Mouse (Mus musculus): Measurements from ENCODE around the gene Gm6904. TPM values are rescaled to one million over a fixed set of nuclear protein-coding genes. Genes with fewer than 3 reads are reported as not detected.

Gene Gm6904
- polyA plus RNA-seq, 1 experiment from 2014 or later, result not detected

DNA sequence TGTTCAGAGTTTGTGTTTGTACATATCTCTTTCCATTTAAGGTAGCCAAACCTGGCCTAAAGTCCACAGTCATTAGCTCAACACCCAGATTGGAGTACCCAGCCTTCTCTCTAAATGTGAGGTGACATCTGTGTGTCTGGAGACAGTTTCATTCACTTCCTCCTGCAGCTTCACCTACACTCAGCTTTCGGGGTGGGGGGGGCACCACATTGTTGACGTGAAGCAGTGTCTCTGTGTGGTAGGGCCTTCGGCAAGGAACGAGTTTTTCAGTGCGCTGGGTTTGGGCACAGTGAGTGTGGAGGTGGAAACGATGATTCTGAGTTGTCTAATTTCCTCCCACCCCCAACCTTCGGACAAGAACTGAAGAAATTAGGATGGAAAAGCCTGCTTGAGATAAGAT, 51.0 kb downstream of the Gm6904 start:
- no peak overlapping the region for H3K4me2 ChIP-seq (replicated peaks)
- H3K27ac ChIP-seq, result no peak overlapping the region
- 0 out of 2 replicates have a peak, but pooled peaks cover 5% of the 10 kb centered on the region for H3K4me1 ChIP-seq (replicated peaks)
- H3K27me3 ChIP-seq (replicated peaks), result no peaks in the 10 kb centered on the region
- H3K36me3 ChIP-seq, result 0 out of 2 replicates have a peak, but pooled peaks cover 3% of the 10 kb centered on the region
- WGBS, result 85% methylated on average over 7 of the region's 7 CpGs
- no peaks in the 10 kb centered on the region for H3K9me3 ChIP-seq
- no peak for ATAC-seq
- H3K4me3 ChIP-seq (replicated peaks), result no peak overlapping the region
- no peak overlapping the region for H3K9ac ChIP-seq

DNA sequence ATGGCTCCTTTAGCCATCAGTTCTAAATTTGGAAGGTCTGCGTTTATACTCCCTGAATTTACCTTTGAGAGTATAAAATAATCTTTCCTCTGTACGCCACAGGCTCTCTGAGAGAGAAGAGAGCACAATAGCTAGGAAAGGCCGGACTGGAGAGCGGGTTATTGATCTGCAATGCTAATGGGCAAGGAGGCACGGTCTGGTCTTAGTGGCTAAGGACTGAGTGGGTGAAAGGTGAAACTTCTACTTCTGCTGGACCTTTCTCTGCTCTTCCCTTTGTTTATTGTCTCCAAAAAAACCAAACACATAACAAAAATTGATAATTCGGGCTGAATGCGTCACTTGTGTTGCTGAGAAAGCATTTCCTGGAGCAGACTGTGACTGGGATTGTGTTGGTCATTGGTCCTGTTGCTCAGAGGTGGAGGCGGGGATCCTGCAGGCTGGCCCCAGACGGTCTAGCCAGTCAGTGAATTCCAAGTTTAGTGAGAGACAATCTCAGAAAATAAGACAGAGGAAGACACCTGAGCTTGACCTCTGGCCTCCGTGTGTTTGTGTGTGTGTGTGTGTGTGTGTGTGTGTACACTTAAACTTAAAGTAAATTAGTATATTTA, 53.9 kb downstream of the Gm6904 start:
- H3K36me3 ChIP-seq, result no peaks in the 10 kb centered on the region
- no peak overlapping the region for H3K9ac ChIP-seq
- 58% methylated on average over 10 of the region's 10 CpGs for WGBS
- no peak overlapping the region for H3K27ac ChIP-seq
- H3K4me3 ChIP-seq (replicated peaks), result no peak overlapping the region
- 0 out of 2 replicates have a peak, but pooled peaks cover 5% of the 10 kb centered on the region for H3K4me1 ChIP-seq (replicated peaks)
- H3K27me3 ChIP-seq (replicated peaks), result no peaks in the 10 kb centered on the region
- H3K4me2 ChIP-seq (replicated peaks), result no peak overlapping the region
- H3K9me3 ChIP-seq, result no peaks in the 10 kb centered on the region
- ATAC-seq, result no peak

DNA sequence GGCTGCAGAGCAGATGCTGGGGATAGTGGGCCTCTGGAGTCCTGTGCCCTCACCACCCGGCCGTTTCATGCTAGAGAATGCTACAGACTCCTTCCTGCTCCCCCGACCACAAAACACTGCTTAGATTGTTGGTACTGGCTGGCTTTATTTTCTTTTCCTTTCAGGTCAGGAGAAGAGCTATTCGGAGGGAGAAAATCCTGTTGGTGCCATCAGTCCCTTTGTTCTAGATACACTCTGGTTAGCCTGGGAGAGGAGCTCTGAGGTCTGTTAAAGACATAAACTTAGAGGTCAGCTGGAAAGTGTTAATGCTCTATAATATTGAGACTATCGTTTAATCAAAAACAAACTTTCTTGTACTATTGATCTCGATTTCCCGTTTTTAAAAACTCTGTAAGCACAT, 54.6 kb downstream of the Gm6904 start:
- Histone ChIP-seq H3K4me1 (replicated peaks) (0 out of 2 replicates have a peak, but pooled peaks cover 5% of the 10 kb centered on the region), H3K27me3 (replicated peaks) (no peaks in the 10 kb centered on the region), H3K9me3 (no peaks in the 10 kb centered on the region), H3K9ac (no peak overlapping the region), H3K36me3 (no peaks in the 10 kb centered on the region), H3K4me2 (replicated peaks) (no peak overlapping the region), H3K4me3 (replicated peaks) (no peak overlapping the region), H3K27ac (no peak overlapping the region)
- ATAC-seq, result no peak
- 38% methylated on average over 7 of the region's 7 CpGs for WGBS

DNA sequence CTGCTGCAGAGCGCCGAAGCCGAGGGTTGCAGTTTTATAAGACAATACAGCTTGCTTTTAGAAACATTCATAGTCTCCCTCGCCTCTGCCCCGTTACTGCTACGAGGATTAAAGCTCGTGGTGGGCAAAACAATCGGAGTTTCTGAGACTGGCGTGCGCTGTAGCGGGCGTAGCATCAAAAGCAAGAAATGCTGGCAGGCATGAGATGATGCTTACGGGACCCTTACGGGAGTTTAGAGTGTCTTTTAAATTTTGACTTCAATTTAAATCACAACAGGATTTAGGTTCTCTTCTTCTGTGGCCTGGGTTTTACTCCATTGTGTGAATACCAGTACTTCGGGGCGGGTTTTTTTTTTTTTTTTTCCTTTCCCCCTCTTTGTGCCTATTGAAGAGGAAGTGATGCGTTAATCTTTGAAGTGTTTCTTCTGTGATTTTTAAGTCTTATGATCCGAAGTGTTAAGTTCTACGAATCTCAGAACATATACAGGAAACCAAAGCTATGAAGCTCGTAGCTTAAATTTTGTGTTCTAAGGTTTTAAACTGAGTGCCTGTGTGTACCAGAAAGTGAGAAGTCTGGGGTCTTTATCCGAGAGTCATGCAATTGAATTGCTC, 58.3 kb downstream of the Gm6904 start:
- no peaks in the 10 kb centered on the region for H3K36me3 ChIP-seq
- peak overlapping the region; percentile 94 for H3K9ac ChIP-seq
- under 1% methylated on average over 21 of the region's 21 CpGs for WGBS
- H3K9me3 ChIP-seq, result no peaks in the 10 kb centered on the region
- 0 out of 2 replicates have a peak, but pooled peaks have one; percentile 1 for ATAC-seq
- peak overlapping the region; percentile 95 for H3K4me3 ChIP-seq (replicated peaks)
- 0 out of 2 replicates have a peak, but pooled peaks cover 5% of the 10 kb centered on the region for H3K4me1 ChIP-seq (replicated peaks)
- peak overlapping the region; percentile 98 for H3K27ac ChIP-seq
- H3K4me2 ChIP-seq (replicated peaks), result peak overlapping the region; percentile 83
- no peaks in the 10 kb centered on the region for H3K27me3 ChIP-seq (replicated peaks)

DNA sequence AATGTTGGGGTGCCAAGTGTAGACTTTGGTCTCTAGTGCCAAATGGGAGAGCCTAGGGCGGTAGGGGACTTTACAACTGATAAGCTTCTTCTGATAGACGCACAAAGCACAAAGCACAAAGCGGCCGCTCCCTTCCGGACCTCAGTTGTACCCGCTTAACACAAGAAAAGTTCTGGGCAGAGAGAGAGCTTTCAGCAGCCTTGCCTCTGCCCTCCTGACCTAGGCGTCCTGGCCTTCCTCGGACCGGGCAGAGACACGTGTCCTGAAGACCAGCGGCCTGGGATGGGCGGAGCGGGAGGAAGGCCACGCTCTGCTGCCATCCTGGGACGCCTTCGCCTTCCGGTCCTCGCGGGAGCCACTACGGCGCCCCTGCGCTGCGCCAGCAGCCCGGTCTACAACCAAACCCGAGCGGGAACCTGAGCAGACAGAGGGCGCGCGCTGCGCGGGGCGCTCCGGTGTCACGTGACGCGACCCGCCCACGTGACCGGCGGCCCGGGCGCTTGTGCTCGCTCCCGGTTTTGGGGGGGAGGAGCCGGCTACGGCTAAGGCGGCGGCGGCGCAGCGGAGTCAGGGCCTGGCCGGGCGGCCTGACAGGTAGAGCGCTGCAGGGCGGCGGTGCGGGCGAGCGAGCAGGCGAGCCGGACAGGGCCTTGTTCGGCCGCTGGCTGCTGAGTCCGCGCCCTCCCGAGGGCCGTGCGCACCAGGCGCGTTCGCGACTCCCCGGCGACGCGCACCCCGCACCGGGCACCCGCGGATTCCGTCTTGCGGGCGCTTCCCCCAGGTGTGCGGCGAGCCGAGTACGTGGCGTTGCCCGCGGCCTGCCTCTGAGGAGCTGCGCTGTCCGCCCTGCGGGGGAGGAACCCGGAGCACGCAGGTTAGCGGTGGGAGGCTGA, 59.1 kb downstream of the Gm6904 start, which contains the start of gene Rcbtb1:
Gene Rcbtb1, plus strand, starts transcription at position 499 of the 893 bp plus-strand sequence.
- Histone ChIP-seq H3K4me3 (replicated peaks) (peak within 1 kb of the TSS; percentile 95), H3K27ac (peak within 1 kb of the TSS; percentile 98), H3K9ac (peak within 1 kb of the TSS; percentile 94), H3K27me3 (replicated peaks) (no peaks in the 10 kb centered on the region), H3K4me1 (replicated peaks) (0 out of 2 replicates have a peak, but pooled peaks cover 1% of the 10 kb centered on the region), H3K4me2 (replicated peaks) (peak within 1 kb of the TSS; percentile 83), H3K36me3 (no peaks in the 10 kb centered on the region), H3K9me3 (no peaks in the 10 kb centered on the region)
- under 1% methylated on average over 95 of the region's 96 CpGs for WGBS
- peak; percentile 96 for ATAC-seq

Other genes starting within 250 kb of the Gm6904 start
- gene 1700129C05Rik, start 117.3 kb downstream of the Gm6904 start, polyA plus RNA-seq (2015; fragmentation: Nextera tagmentation; extraction: Ambion mirVana), result not detected in 2 replicates
- gene Gm5142, start 81.5 kb downstream of the Gm6904 start, polyA plus RNA-seq (2015; fragmentation: Nextera tagmentation; extraction: Ambion mirVana), result not detected in 2 replicates
- gene Rcbtb1, start 59.0 kb downstream of the Gm6904 start, polyA plus RNA-seq (2015; fragmentation: Nextera tagmentation; extraction: Ambion mirVana), result 51.8 and 54.0 TPM in 2 replicates
- gene Phf11a, start 37.3 kb upstream of the Gm6904 start, polyA plus RNA-seq (2015; fragmentation: Nextera tagmentation; extraction: Ambion mirVana), result 0.10 and 0.27 TPM in 2 replicates
- gene Phf11b, start 81.1 kb upstream of the Gm6904 start, polyA plus RNA-seq (2015; fragmentation: Nextera tagmentation; extraction: Ambion mirVana), result 0.82 and 0.92 TPM in 2 replicates
- 2.0 and 3.0 TPM in 2 replicates for gene Phf11d, start 105.3 kb upstream of the Gm6904 start, polyA plus RNA-seq (2015; fragmentation: Nextera tagmentation; extraction: Ambion mirVana)
- gene Phf11c, start 135.2 kb upstream of the Gm6904 start, polyA plus RNA-seq (2015; fragmentation: Nextera tagmentation; extraction: Ambion mirVana), result 0.40 and 0.44 TPM in 2 replicates
- 8.4 and 9.6 TPM in 2 replicates for gene Setdb2, start 180.7 kb upstream of the Gm6904 start, polyA plus RNA-seq (2015; fragmentation: Nextera tagmentation; extraction: Ambion mirVana)
- gene Cab39l, start 180.8 kb upstream of the Gm6904 start, polyA plus RNA-seq (2015; fragmentation: Nextera tagmentation; extraction: Ambion mirVana), result 35.6 and 40.0 TPM in 2 replicates

Measured in intestine, embryonic 15.5 days (tissue).